Mouse (Mus musculus): ENCODE data around the gene Olfr869. TPM values are rescaled to one million over a fixed set of nuclear protein-coding genes. Genes with fewer than 3 reads are reported as not detected.

Gene Olfr869
- polyA plus RNA-seq (2014; fragmentation: Nextera tagmentation; extraction: Ambion mirVana), result not detected in 2 replicates

DNA sequence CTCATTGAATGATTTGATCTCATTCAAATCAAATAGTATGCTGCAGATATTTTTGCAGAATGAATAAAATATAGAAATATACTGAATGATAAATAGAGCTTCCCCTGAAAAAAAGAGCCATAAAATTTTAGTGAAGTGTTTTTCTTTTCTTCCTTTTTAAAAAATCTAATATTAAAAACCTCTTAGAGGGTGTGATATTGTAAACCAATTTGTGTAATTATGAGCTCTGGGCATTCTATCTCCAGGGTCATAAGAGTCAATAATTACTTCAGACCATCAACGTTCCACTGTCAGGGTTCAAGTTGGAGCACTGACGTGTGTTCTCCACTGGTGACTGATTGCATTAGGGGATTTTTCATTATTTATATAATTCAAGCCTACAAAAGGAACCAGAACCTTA lies at the start of gene Olfr869:
Olfr869 (plus strand) TSS at position 301 of the 400 bp plus-strand sequence.
- WGBS, result 79% methylated on average over 2 of the region's 2 CpGs
- H3K36me3 ChIP-seq (ENCODE audit: control insufficient read depth, insufficient read depth, low read length), result no peaks in the 10 kb centered on the region
- H3K4me2 ChIP-seq (ENCODE audit: low read depth, low read length), result no peak within 1 kb of the TSS
- H3K4me1 ChIP-seq (ENCODE audit: control insufficient read depth, insufficient read depth, low read length), result no peaks in the 10 kb centered on the region
- H3K27me3 ChIP-seq (replicated peaks; ENCODE audit: control insufficient read depth, insufficient read depth, low read length), result no peaks in the 10 kb centered on the region
- ATAC-seq (ENCODE audit: low read depth), result no peak
- DNase-seq (ENCODE audit: low spot score), result no peak
- no peak within 1 kb of the TSS for H3K9ac ChIP-seq (ENCODE audit: low read depth, low read length)
- no peaks in the 10 kb centered on the region for H3K9me3 ChIP-seq (ENCODE audit: control insufficient read depth, low read length)
- no peak within 1 kb of the TSS for H3K27ac ChIP-seq (replicated peaks; ENCODE audit: low read depth, low read length)
- H3K4me3 ChIP-seq (ENCODE audit: low read depth, low read length), result no peak within 1 kb of the TSS

DNA sequence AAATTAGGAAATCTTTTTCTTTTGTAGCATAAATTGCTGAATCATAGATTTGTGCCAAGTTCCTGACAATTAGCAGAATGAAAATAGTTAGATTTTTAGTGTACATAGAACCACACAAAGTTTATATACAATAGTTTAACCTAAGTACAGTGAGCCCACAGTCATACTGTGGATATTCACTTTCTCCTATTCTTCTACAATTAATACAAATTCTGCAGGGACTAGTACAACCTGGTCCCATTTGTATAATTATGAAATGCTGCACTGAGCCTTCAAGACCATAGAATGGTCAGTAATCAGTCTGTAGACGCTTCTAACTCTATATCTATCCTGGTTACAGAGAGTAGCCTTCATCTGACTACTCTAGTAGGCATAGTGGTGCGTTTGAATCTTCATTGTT lies 30.5 kb upstream of the Olfr869 start, which contains the start of gene Olfr868:
Olfr868 (plus strand) TSS at position 301 of the 400 bp plus-strand sequence.
- H3K4me2 ChIP-seq (ENCODE audit: low read depth, low read length), result no peak within 1 kb of the TSS
- 35% methylated on average over 2 of the region's 2 CpGs for WGBS
- no peak within 1 kb of the TSS for H3K4me3 ChIP-seq (ENCODE audit: low read depth, low read length)
- H3K27me3 ChIP-seq (replicated peaks; ENCODE audit: control insufficient read depth, insufficient read depth, low read length), result no peaks in the 10 kb centered on the region
- H3K9ac ChIP-seq (ENCODE audit: low read depth, low read length), result no peak within 1 kb of the TSS
- no peaks in the 10 kb centered on the region for H3K36me3 ChIP-seq (ENCODE audit: control insufficient read depth, insufficient read depth, low read length)
- H3K27ac ChIP-seq (replicated peaks; ENCODE audit: low read depth, low read length), result no peak within 1 kb of the TSS
- DNase-seq (ENCODE audit: low spot score) (no peak), ATAC-seq (ENCODE audit: low read depth) (no peak)
- peaks cover 4% of the 10 kb centered on the region; the same call in 1 of the 2 replicates for H3K9me3 ChIP-seq (ENCODE audit: control insufficient read depth, low read length)
- no peaks in the 10 kb centered on the region for H3K4me1 ChIP-seq (ENCODE audit: control insufficient read depth, insufficient read depth, low read length)

DNA sequence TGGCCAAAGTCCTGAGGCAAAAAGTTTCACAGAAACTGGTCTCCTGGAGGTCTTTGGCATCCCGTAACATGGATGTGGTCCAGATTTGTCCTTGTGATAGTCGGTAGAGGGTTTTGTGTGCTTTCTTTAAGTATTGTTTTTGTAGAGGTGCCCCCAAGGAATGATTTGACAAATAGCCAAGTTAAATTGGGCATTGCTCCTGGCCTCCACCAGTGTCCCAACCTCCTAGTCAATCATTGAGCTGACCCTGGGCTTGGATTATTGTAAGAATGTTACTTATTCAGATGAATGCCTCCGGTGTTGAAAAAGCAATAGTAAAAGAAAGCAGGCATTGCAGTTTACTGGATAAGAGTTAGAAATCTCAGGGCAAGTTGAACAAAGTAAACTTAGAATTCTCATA lies 20.9 kb downstream of the Olfr869 start:
- no peak overlapping the region for H3K4me3 ChIP-seq (ENCODE audit: low read depth, low read length)
- H3K4me1 ChIP-seq (ENCODE audit: control insufficient read depth, insufficient read depth, low read length), result no peaks in the 10 kb centered on the region
- H3K4me2 ChIP-seq (ENCODE audit: low read depth, low read length), result no peak overlapping the region
- ATAC-seq (ENCODE audit: low read depth) (no peak), DNase-seq (ENCODE audit: low spot score) (no peak)
- H3K27me3 ChIP-seq (replicated peaks; ENCODE audit: control insufficient read depth, insufficient read depth, low read length), result no peaks in the 10 kb centered on the region
- H3K27ac ChIP-seq (replicated peaks; ENCODE audit: low read depth, low read length), result no peak overlapping the region
- no peak overlapping the region for H3K9ac ChIP-seq (ENCODE audit: low read depth, low read length)
- H3K36me3 ChIP-seq (ENCODE audit: control insufficient read depth, insufficient read depth, low read length), result no peaks in the 10 kb centered on the region
- H3K9me3 ChIP-seq (ENCODE audit: control insufficient read depth, low read length), result no peaks in the 10 kb centered on the region
- WGBS, result 91% methylated on average over 3 of the region's 3 CpGs

DNA sequence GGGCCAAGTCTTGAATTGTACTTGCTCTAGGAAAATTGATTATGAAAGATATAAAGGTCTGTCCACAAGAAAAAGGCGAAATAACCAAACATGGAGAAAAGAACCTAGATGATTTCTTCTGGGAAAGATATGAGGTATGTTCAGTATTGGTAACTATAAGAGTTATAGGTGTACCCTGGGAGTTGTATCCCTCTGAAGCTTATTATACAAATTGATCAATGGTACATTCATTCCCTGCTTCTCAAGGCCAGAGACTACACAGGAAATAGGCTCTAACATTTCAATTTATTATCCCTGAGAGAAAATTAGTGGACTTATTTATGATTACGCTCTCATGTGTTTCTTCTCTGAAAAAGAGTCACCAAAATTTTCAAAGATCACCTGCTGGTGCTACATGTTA lies 45.1 kb downstream of the Olfr869 start, which contains the start of gene Olfr870:
Olfr870 (minus strand) TSS at position 101 of the 400 bp plus-strand sequence.
- DNase-seq (ENCODE audit: low spot score), result no peak
- WGBS, result 70% methylated on average over 2 of the region's 2 CpGs

DNA sequence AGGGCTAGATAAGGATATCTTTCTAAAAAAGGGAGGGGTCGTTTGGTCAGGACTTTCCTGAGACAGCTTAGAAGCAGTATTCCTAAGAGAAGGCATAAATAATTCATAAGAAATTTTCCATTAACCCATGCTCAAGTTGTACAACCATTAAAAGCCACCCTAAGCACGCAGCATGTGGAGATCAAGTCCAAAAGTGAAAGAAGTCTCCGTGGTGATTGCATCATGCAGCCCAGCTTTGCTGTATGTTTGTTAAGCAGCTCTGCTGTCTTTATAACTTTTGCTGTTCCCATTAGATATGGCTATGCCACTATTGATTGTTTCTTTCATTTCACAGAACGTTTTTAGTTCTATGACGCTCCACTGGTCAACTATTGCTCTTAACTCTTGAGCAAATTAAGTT lies 50.7 kb downstream of the Olfr869 start:
- DNase-seq (ENCODE audit: low spot score), result no peak
- WGBS, result 67% methylated on average over 5 of the region's 5 CpGs
- no peaks in the 10 kb centered on the region for H3K4me1 ChIP-seq (ENCODE audit: control insufficient read depth, insufficient read depth, low read length)
- no peak overlapping the region for H3K9ac ChIP-seq (ENCODE audit: low read depth, low read length)
- no peaks in the 10 kb centered on the region for H3K36me3 ChIP-seq (ENCODE audit: control insufficient read depth, insufficient read depth, low read length)
- H3K27ac ChIP-seq (replicated peaks; ENCODE audit: low read depth, low read length), result no peak overlapping the region
- no peaks in the 10 kb centered on the region for H3K9me3 ChIP-seq (ENCODE audit: control insufficient read depth, low read length)
- H3K27me3 ChIP-seq (replicated peaks; ENCODE audit: control insufficient read depth, insufficient read depth, low read length), result no peaks in the 10 kb centered on the region
- no peak overlapping the region for H3K4me2 ChIP-seq (ENCODE audit: low read depth, low read length)
- H3K4me3 ChIP-seq (ENCODE audit: low read depth, low read length), result no peak overlapping the region
- no peak for ATAC-seq (ENCODE audit: low read depth)

More for the DNA sequence above, 45.1 kb downstream of the Olfr869 start, which contains the start of gene Olfr870:
- no peaks in the 10 kb centered on the region for H3K27me3 ChIP-seq (replicated peaks; ENCODE audit: control insufficient read depth, insufficient read depth, low read length)
- no peak within 1 kb of the TSS for H3K4me3 ChIP-seq (ENCODE audit: low read depth, low read length)
- no peaks in the 10 kb centered on the region for H3K4me1 ChIP-seq (ENCODE audit: control insufficient read depth, insufficient read depth, low read length)
- H3K9ac ChIP-seq (ENCODE audit: low read depth, low read length), result no peak within 1 kb of the TSS
- no peak for ATAC-seq (ENCODE audit: low read depth)
- H3K36me3 ChIP-seq (ENCODE audit: control insufficient read depth, insufficient read depth, low read length), result no peaks in the 10 kb centered on the region
- 0 out of 2 replicates have a peak, but pooled peaks cover under 1% of the 10 kb centered on the region for H3K9me3 ChIP-seq (ENCODE audit: control insufficient read depth, low read length)
- H3K27ac ChIP-seq (replicated peaks; ENCODE audit: low read depth, low read length), result no peak within 1 kb of the TSS
- H3K4me2 ChIP-seq (ENCODE audit: low read depth, low read length), result no peak within 1 kb of the TSS

Other genes with a start within 250 kb of the Olfr869 start
- 0.17 TPM in 1 of 2 replicates, not detected in the other for gene Olfr862, start 241.0 kb upstream of the Olfr869 start, polyA plus RNA-seq (2014; fragmentation: Nextera tagmentation; extraction: Ambion mirVana)
- 0.18 and 0.35 TPM in 2 replicates for gene Olfr77, start 212.1 kb upstream of the Olfr869 start, polyA plus RNA-seq (2014; fragmentation: Nextera tagmentation; extraction: Ambion mirVana)
- not detected in 2 replicates for gene Olfr866, start 101.0 kb upstream of the Olfr869 start, polyA plus RNA-seq (2014; fragmentation: Nextera tagmentation; extraction: Ambion mirVana)
- gene Olfr867, start 71.4 kb upstream of the Olfr869 start, polyA plus RNA-seq (2014; fragmentation: Nextera tagmentation; extraction: Ambion mirVana), result not detected in 2 replicates
- 0.06 TPM in 1 of 2 replicates, not detected in the other for gene Olfr868, start 30.4 kb upstream of the Olfr869 start, polyA plus RNA-seq (2014; fragmentation: Nextera tagmentation; extraction: Ambion mirVana)
- not detected in 2 replicates for gene Olfr870, start 45.0 kb downstream of the Olfr869 start, polyA plus RNA-seq (2014; fragmentation: Nextera tagmentation; extraction: Ambion mirVana)
- not detected in 2 replicates for gene Olfr871, start 83.2 kb downstream of the Olfr869 start, polyA plus RNA-seq (2014; fragmentation: Nextera tagmentation; extraction: Ambion mirVana)
- gene Olfr872, start 108.1 kb downstream of the Olfr869 start, polyA plus RNA-seq (2014; fragmentation: Nextera tagmentation; extraction: Ambion mirVana), result not detected in 2 replicates
- not detected in 2 replicates for gene Olfr39, start 153.3 kb downstream of the Olfr869 start, polyA plus RNA-seq (2014; fragmentation: Nextera tagmentation; extraction: Ambion mirVana)
- gene Olfr873, start 169.5 kb downstream of the Olfr869 start, polyA plus RNA-seq (2014; fragmentation: Nextera tagmentation; extraction: Ambion mirVana), result not detected in 2 replicates
- gene Olfr18, start 207.1 kb downstream of the Olfr869 start, polyA plus RNA-seq (2014; fragmentation: Nextera tagmentation; extraction: Ambion mirVana), result not detected in 2 replicates